Mouse (Mus musculus): ENCODE data around the gene Ly86. TPM values are rescaled to one million over a fixed set of nuclear protein-coding genes. Genes with fewer than 3 reads are reported as not detected.

Gene Ly86
- total and polyA plus RNA-seq, 2 experiments: 4.4 to 8.6 TPM

DNA sequence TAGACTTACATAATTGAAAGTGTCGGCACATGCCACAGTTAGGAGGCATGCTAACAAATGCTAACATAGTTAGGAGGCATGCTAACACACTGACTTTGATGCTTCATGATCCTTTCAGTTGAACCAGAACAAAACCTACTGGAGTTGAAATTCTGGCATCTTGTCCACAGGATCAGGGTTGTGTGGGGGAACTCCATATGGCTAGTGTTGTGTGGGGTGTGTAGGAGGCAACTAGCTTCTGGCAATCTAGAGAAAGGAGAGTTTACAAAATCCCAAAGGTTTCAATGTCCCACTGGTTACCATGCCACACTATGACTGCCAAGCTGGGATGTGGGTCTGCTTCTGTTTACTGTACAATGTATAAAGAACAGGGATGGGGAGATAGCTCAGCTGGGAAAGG is 70.7 kb downstream of the Ly86 start:
- Histone ChIP-seq H3K79me2 (ENCODE audit: control insufficient read depth, insufficient read depth, low read length) (no peaks in the 10 kb centered on the region), H3K4me3 (ENCODE audit: insufficient read depth, low read depth, low read length) (no peak overlapping the region), H3K9ac (ENCODE audit: low read depth, low read length) (no peak overlapping the region), H3K4me1 (ENCODE audit: control insufficient read depth, insufficient read depth, low read length) (no peaks in the 10 kb centered on the region), H3K36me3 (ENCODE audit: control insufficient read depth, insufficient read depth, low read length) (no peaks in the 10 kb centered on the region), H3K27me3 (ENCODE audit: control insufficient read depth, insufficient read depth, low read length) (no peaks in the 10 kb centered on the region), H3K27ac (replicated peaks; ENCODE audit: insufficient read depth, low read depth, low read length) (no peak overlapping the region)
- no peak for DNase-seq (ENCODE audit: extremely low read depth, low read depth, low spot score)
- TF ChIP-seq POLR2A (IDR thresholded peaks at IDR 0.05; ENCODE audit: extremely low read depth, insufficient read depth, low read length): no peak
- WGBS: 97% methylated on average over 1 of the region's 1 CpGs

DNA sequence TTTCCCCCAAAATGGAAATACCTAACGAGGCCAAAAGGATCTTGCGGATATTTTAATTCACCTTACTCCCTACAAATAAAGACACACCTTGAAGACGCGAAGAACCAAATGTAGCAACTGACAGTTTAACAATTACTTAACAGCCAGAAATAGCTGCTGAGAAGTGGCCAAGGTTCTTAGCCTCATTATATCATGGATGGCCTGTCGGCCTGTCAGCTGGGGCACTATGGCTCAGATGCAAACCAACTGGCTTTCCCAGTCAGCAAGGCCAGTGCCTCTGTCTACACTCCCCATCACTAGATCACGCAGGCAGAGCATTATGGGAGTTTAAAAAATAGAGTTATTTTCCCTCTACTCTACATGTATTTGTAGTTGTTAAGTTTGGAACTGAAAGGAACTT is 78.4 kb downstream of the Ly86 start:
- WGBS: 97% methylated on average over 6 of the region's 6 CpGs
- Histone ChIP-seq H3K36me3 (ENCODE audit: control insufficient read depth, insufficient read depth, low read length) (no peaks in the 10 kb centered on the region), H3K27ac (replicated peaks; ENCODE audit: insufficient read depth, low read depth, low read length) (no peak overlapping the region), H3K79me2 (ENCODE audit: control insufficient read depth, insufficient read depth, low read length) (no peaks in the 10 kb centered on the region), H3K9ac (ENCODE audit: low read depth, low read length) (no peak overlapping the region), H3K4me3 (ENCODE audit: insufficient read depth, low read depth, low read length) (no peak overlapping the region), H3K27me3 (ENCODE audit: control insufficient read depth, insufficient read depth, low read length) (no peaks in the 10 kb centered on the region), H3K4me1 (ENCODE audit: control insufficient read depth, insufficient read depth, low read length) (no peaks in the 10 kb centered on the region)
- no peak for DNase-seq (ENCODE audit: extremely low read depth, low read depth, low spot score)
- no peak for TF ChIP-seq POLR2A (IDR thresholded peaks at IDR 0.05; ENCODE audit: extremely low read depth, insufficient read depth, low read length)
- TF ChIP-seq CTCF (IDR thresholded peaks at IDR 0.05; ENCODE audit: low read depth, low read length): no peak

DNA sequence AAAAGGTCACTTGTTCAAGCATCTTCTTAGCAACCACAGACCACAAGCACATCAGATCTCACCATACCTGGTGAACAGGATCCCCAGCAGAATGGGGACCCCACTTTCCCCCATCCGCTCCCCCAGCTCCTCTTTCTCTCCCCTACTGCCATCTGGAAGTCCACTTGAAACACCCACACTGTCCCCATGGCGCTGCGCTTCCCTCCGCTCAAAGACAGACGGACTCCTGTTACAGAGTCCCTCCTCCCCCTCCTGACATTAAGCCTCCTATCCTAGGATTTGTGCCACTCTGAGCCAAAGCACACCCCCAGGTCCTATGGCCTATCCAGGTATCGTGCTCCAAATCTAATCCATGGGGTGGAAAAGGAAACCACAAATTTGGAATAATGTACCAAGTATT is 79.9 kb downstream of the Ly86 start:
- Histone ChIP-seq H3K79me2 (ENCODE audit: control insufficient read depth, insufficient read depth, low read length) (no peaks in the 10 kb centered on the region), H3K36me3 (ENCODE audit: control insufficient read depth, insufficient read depth, low read length) (no peaks in the 10 kb centered on the region), H3K27me3 (ENCODE audit: control insufficient read depth, insufficient read depth, low read length) (no peaks in the 10 kb centered on the region), H3K4me3 (ENCODE audit: insufficient read depth, low read depth, low read length) (no peak overlapping the region), H3K4me1 (ENCODE audit: control insufficient read depth, insufficient read depth, low read length) (no peaks in the 10 kb centered on the region), H3K9ac (ENCODE audit: low read depth, low read length) (no peak overlapping the region), H3K27ac (replicated peaks; ENCODE audit: insufficient read depth, low read depth, low read length) (no peak overlapping the region)
- 98% methylated on average over 6 of the region's 6 CpGs for WGBS
- DNase-seq (ENCODE audit: extremely low read depth, low read depth, low spot score): no peak
- no peak for TF ChIP-seq CTCF (IDR thresholded peaks at IDR 0.05; ENCODE audit: low read depth, low read length)
- TF ChIP-seq POLR2A (IDR thresholded peaks at IDR 0.05; ENCODE audit: extremely low read depth, insufficient read depth, low read length): no peak

DNA sequence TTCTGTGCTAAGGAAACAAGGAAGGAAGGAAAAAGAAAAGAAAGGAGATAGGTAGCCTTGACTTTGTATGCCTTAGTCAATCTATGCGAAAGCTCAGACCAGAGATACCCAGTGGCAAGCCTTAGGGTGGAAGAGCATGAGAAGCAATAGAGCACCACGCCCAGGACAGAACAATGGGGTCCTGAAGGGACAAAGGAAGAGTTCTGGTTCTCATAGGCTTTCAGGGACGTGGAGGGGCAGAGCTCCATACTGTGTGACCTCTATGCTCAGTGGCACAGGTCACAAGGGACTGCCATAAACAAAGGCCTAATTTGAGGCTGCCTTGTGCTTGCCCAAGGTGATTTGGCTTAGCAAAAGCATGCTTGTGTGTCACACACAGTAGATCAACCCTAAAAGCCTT is 80.4 kb downstream of the Ly86 start:
- Histone ChIP-seq H3K79me2 (ENCODE audit: control insufficient read depth, insufficient read depth, low read length) (no peaks in the 10 kb centered on the region), H3K9ac (ENCODE audit: low read depth, low read length) (no peak overlapping the region), H3K36me3 (ENCODE audit: control insufficient read depth, insufficient read depth, low read length) (no peaks in the 10 kb centered on the region), H3K4me3 (ENCODE audit: insufficient read depth, low read depth, low read length) (no peak overlapping the region), H3K4me1 (ENCODE audit: control insufficient read depth, insufficient read depth, low read length) (no peaks in the 10 kb centered on the region), H3K27ac (replicated peaks; ENCODE audit: insufficient read depth, low read depth, low read length) (no peak overlapping the region), H3K27me3 (ENCODE audit: control insufficient read depth, insufficient read depth, low read length) (no peaks in the 10 kb centered on the region)
- TF ChIP-seq POLR2A (IDR thresholded peaks at IDR 0.05; ENCODE audit: extremely low read depth, insufficient read depth, low read length): no peak
- TF ChIP-seq CTCF (IDR thresholded peaks at IDR 0.05; ENCODE audit: low read depth, low read length): no peak
- DNase-seq (ENCODE audit: extremely low read depth, low read depth, low spot score): no peak
- 92% methylated on average over 3 of the region's 3 CpGs for WGBS

DNA sequence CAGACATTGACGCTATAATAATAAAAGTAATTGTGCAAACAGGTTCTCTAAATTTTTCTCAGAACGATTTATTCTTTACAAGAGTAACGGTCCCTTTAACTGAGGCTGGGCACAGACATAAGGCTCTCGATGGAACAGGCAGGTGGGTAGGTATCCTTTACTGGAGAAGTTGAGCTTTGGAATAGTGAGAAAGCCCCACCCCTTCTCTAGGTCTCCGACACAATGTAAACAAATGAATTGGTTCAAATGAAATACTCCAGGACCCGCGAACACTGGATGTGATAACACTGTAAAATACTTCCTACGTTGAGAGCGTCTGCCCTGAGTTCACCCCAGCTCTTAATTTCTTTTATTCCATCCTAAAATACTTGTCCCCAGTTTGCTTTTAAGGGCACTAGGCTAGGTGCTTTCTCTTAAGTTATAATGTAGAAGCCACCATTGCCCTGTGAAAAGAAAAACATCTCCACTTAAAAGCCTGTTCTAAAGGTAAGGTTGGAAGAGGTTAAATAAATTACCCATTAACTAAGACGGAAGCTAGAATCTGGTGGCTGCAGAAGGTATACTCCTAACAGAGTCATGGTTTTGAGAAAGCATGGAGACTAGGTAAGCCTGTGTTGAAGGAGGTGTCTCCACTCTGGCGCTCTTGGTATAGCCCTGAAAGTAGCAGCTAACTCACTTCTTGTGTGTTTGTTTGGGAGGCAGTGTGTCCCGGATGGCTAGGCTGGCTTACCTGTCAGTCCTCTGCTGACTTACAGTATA is 81.7 kb downstream of the Ly86 start:
- DNase-seq (ENCODE audit: extremely low read depth, low read depth, low spot score): no peak

DNA sequence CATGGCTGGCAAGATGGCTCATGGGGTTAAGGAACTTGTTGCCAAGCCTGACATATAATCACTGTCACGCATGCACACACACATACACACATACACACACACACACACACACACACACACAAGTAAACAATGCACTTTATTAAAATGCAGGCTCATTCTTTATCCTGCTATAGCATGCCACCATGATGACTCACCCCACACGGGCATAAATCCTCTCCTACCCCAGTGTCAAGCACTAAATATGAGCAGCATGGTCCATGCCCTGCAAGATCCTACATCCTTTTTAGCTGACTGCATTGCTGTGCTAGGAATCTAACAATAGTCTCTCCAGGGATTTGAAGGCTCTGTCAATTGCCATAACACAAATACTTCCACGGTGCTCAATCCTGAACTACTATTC is 83.5 kb downstream of the Ly86 start:
- Histone ChIP-seq H3K79me2 (ENCODE audit: control insufficient read depth, insufficient read depth, low read length) (no peaks in the 10 kb centered on the region), H3K27ac (replicated peaks; ENCODE audit: insufficient read depth, low read depth, low read length) (no peak overlapping the region), H3K4me3 (ENCODE audit: insufficient read depth, low read depth, low read length) (no peak overlapping the region), H3K4me1 (ENCODE audit: control insufficient read depth, insufficient read depth, low read length) (no peaks in the 10 kb centered on the region), H3K9ac (ENCODE audit: low read depth, low read length) (no peak overlapping the region), H3K27me3 (ENCODE audit: control insufficient read depth, insufficient read depth, low read length) (no peaks in the 10 kb centered on the region), H3K36me3 (ENCODE audit: control insufficient read depth, insufficient read depth, low read length) (no peaks in the 10 kb centered on the region)
- no peak for DNase-seq (ENCODE audit: extremely low read depth, low read depth, low spot score)
- WGBS: 86% methylated on average over 3 of the region's 3 CpGs
- TF ChIP-seq POLR2A (IDR thresholded peaks at IDR 0.05; ENCODE audit: extremely low read depth, insufficient read depth, low read length) (no peak), CTCF (IDR thresholded peaks at IDR 0.05; ENCODE audit: low read depth, low read length) (no peak)

More for the DNA sequence above, 81.7 kb downstream of the Ly86 start:
- WGBS: 38% methylated on average over 12 of the region's 12 CpGs
- no peak overlapping the region for H3K4me3 ChIP-seq (ENCODE audit: insufficient read depth, low read depth, low read length)
- H3K27me3 ChIP-seq (ENCODE audit: control insufficient read depth, insufficient read depth, low read length): no peaks in the 10 kb centered on the region
- H3K27ac ChIP-seq (replicated peaks; ENCODE audit: insufficient read depth, low read depth, low read length): no peak overlapping the region
- H3K4me1 ChIP-seq (ENCODE audit: control insufficient read depth, insufficient read depth, low read length): no peaks in the 10 kb centered on the region
- no peak overlapping the region for H3K9ac ChIP-seq (ENCODE audit: low read depth, low read length)
- H3K79me2 ChIP-seq (ENCODE audit: control insufficient read depth, insufficient read depth, low read length): no peaks in the 10 kb centered on the region
- no peak for TF ChIP-seq POLR2A (IDR thresholded peaks at IDR 0.05; ENCODE audit: extremely low read depth, insufficient read depth, low read length)
- H3K36me3 ChIP-seq (ENCODE audit: control insufficient read depth, insufficient read depth, low read length): no peaks in the 10 kb centered on the region
